Mouse (Mus musculus) embryonic fibroblast, embryonic 13.5 days (primary cell): Measurements from ENCODE around the gene Slc22a18. TPM values are rescaled to one million over a fixed set of nuclear protein-coding genes. Genes with fewer than 3 reads are reported as not detected.
A peak's percentile ranks its signal among the peaks of the same experiment; 100 is the strongest.

ENCODE experiments used
- H3K27ac ChIP-seq: 2 replicates; pipeline ENCODE4 v1.5.1; 2012; ENCODE audit warnings: low read length, control low read depth, inconsistent platforms; ENCODE audit not compliant: insufficient read depth
- H3K4me1 ChIP-seq: 2 replicates; pipeline ENCODE4 v1.6.1; 2011; ENCODE audit warnings: low read length; ENCODE audit not compliant: control insufficient read depth, insufficient read depth
- H3K4me3 ChIP-seq: 2 replicates; pipeline ENCODE4 v1.5.1; 2011; ENCODE audit warnings: mild to moderate bottlenecking, control low read depth, low read length; ENCODE audit not compliant: insufficient read depth
- CTCF ChIP-seq: IDR thresholded peaks from 2 replicates; pipeline ENCODE4 v1.5.1; 2011; ENCODE audit warnings: mild to moderate bottlenecking, control low read depth, low read length, moderate library complexity, borderline replicate concordance; ENCODE audit not compliant: insufficient read depth
- POLR2A ChIP-seq: IDR thresholded peaks from 2 replicates; pipeline ENCODE4 v1.6.1; 2011; ENCODE audit warnings: low read depth, mild to moderate bottlenecking, control low read depth, low read length, moderate library complexity
- polyA plus RNA-seq: library from polyadenylated mRNA; stranded (reverse); fragments of >200 nt; gene quantifications from 2 replicates; pipeline ENCODE4 v1.2.4, GENCODE M21; 2011; ENCODE audit warnings: low read depth; ENCODE audit not compliant: missing spikeins, insufficient read length

Gene Slc22a18
- polyA plus RNA-seq, 1 experiment: 3.9 TPM

DNA sequence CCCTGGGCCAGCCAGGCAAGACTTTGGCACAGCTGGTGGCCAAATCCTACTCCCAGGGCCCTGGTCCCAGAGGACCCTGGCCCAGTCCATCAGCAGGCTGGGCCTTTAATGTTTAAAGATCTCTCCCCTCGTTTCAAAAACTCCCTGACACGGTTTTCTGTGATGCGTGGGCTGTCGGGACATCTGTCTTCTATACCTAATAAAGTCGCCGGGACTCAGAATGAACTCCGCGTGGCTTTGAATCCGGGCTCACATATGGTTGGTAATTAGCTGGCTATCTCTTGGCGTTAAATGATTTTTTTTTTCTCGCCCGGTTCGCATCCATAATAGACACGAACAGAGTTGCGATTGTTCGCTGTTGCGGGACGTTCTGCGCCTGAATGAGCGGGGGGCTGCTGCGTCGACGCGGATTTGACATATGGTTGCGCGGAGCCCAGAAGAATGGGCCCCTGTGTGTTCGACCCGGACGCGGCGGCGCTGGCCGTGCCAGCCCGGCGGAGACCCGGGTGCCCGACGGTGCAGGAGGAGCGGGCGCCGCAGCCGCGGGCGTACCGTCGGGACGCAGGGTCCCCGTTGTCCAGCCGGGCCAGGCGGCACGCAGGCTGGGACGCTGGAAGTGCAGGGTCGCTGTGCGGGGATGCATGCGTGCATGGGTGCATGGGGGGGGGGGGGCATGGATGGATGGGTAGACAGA lies 28.4 kb upstream of the Slc22a18 start:
- TF ChIP-seq CTCF (no peak), POLR2A (no peak)
- H3K27ac ChIP-seq: no peak overlapping the region
- no peak overlapping the region for H3K4me3 ChIP-seq

DNA sequence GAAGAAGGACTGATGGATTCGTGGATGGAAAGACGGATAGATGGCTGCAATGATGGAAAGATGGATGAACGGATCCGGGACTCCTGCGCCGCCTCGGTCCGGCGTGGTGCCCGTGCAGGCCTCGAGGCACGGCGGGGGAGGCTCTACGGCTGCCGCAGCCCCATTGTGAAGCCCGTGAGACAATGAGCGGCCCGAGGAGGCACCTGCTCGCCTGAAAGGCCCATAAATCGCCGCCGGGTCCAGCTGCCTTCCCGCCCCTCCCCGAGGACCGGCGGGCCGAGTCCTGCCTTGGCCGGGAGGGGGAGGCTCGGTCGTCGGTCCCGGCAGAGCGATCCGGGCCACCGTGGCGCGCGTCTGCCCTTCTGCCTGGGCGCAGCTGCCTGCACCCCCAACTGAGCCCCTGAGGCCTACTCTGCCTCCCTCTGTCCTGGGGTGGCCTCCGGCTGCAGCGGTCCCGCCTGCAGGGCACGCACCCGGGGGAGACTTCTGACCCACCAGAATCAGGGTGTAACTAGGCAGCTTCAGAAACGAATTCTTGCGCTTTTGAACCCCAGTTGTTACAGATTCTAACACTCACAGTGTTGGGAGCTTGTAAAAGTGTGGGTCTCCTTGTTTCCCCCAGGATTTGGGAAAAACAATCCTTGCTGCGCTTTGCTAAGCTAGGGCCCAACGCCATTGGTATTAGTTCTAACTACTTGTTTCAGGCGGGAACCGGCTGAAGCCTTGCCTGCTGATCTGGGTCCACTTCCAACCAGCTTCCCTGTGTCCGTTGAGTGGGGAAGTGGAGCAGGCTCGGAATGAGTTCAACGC lies 27.7 kb upstream of the Slc22a18 start:
- no peak overlapping the region for H3K27ac ChIP-seq

More for the DNA sequence above, 28.4 kb upstream of the Slc22a18 start:
- no peaks in the 10 kb centered on the region for H3K4me1 ChIP-seq

DNA sequence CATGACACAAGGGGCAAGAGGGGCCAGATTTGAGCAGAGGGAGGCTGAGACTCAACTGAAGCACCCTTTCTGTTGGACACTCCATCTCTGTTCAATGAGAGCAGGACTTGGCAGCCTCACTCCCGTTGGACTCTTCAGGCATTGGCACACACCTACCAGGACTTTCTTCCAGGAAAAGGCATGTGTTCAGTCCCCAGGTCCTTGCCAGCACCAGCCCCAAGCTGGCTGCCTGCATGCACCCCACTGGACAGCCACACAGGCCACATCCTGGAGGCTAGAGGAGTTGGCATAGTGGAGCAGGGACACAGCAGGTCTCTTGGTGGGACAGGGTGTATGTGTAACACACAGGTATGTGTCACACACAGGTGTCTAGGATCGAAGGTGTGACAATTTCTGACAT lies 26.4 kb upstream of the Slc22a18 start:
- no peaks in the 10 kb centered on the region for H3K4me1 ChIP-seq
- H3K4me3 ChIP-seq: no peak overlapping the region
- no peak for TF ChIP-seq POLR2A
- no peak for TF ChIP-seq CTCF
- no peak overlapping the region for H3K27ac ChIP-seq

More for the DNA sequence above, 27.7 kb upstream of the Slc22a18 start:
- Histone ChIP-seq H3K4me1 (no peaks in the 10 kb centered on the region), H3K4me3 (no peak overlapping the region)
- TF ChIP-seq CTCF: no peak
- TF ChIP-seq POLR2A: no peak

DNA sequence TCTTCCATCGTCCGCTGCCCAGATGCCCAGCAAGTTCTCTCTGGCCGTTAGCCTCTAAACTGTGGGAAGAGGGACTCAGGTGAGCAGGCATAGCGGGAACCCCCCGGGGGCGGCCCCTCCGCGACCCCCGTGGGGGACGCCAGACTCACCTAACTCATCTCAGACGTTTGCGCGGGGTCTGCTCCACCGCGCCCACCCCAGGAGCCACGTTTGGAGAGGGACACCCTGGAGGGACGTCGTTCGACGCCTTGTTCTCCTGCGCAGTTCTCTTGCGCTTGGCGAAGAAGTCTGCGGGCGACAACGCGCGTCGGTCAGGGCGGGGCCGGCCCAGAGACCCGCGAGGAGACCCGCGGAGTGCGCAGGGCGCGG lies 14.6 kb upstream of the Slc22a18 start:
- TF ChIP-seq CTCF (no peak), POLR2A (no peak)
- no peak overlapping the region for H3K27ac ChIP-seq
- peak overlapping the region; percentile 43; the same call in 1 of the 2 replicates for H3K4me3 ChIP-seq
- no peaks in the 10 kb centered on the region for H3K4me1 ChIP-seq

DNA sequence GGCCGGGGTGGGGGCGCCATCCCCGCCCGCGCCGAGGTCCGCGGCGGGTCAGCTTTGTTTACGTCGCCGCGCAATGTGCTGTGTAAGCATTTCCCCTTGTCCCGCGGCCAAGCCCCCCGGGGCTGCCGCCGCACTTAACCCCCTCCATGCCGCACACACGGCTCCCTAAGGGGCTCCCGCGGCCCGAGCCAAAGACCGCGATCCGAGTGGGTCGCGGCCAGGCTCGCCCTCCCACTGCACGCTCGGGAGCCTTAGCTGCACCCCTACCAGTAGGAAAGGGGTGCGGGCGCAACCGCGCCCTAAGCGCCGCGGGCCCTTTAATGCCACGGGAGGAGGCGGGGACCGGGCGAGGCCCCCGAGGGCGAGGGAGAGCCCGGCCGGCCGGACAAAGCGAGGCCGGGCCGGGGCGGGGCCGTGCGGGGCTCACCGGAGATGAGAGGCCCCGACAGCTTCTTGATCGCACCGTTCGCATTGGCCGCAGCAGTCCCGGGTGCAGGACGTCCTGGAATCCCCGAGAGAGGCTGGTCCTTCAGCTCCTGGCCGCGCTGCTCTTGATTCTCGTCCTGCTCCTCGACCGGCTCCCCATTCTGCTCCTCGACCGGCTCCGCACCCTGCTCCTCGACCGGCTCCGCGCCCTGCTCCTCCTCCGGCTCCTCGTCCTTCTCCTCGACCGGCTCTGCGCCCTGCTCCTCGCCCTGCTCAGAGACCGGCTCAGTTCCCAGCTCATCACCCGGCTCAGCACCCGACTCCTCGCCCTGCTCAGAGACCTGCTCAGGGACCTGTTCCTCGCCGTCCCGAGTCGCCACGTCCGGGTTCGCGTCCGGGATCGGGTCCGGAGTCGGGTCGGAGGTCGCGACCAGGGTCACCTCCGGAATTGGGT lies 14.0 kb upstream of the Slc22a18 start:
- H3K4me1 ChIP-seq: no peaks in the 10 kb centered on the region
- peak overlapping the region; percentile 43 for H3K4me3 ChIP-seq
- TF ChIP-seq CTCF (no peak), POLR2A (no peak)
- H3K27ac ChIP-seq: no peak overlapping the region

DNA sequence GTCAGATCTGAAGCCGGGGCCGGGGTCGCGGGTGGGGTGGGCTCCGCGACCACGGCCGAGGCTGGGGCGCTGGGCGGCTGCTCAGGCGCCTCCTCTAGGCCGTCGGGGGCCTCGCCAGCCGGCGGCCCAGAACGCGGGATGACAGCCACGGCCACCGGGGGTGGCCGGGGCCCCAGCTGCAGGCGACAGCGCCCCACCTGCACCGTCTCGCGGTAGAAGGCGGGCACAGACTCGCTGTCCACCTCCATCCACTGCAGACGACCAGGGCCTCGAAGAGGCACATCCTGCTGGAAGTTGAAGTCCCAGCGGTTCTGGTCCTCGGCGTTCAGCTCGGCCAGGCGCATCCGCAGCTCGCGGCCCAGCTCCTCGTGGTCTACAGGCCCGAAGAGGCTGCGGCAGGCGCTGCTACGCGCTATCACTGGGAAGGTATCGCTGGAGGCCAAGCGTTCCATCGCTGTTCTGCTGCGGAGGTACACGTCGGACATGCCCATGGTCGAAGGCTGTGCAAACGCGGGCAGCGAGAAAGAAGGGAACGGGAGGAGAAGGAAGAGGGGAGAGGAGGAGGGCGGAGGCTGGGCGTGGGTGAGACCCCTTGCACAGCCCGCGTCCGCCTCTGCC lies 13.2 kb upstream of the Slc22a18 start:
- TF ChIP-seq POLR2A (no peak), CTCF (no peak)
- no peaks in the 10 kb centered on the region for H3K4me1 ChIP-seq
- no peak overlapping the region for H3K27ac ChIP-seq
- H3K4me3 ChIP-seq: peak overlapping the region; percentile 43

DNA sequence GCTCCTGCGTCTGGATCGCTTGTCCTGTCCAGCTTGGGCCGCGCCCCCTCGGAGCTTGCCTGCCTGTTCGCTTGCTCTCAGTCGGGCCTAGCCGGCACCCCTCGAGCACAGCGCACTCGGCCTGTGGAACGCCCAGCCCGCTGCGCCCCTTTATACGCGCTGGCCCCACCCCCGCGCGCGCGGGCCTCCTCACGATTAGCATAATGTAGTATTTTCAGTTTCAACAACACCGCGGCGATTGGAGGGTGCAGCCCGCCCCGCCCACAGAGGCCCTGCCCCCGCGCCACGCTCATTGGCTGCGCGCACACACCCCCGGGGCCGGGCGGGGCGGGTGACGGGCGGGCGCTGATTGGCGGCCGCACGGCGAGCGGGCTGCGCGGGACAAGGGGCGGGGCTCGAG lies 12.7 kb upstream of the Slc22a18 start, which contains the start of gene Cdkn1c:
Gene Cdkn1c (minus strand): TSS at position 177 of the 400 bp plus-strand sequence.
- peak within 1 kb of the TSS; percentile 43 for H3K4me3 ChIP-seq
- H3K27ac ChIP-seq: no peak within 1 kb of the TSS
- TF ChIP-seq CTCF (no peak), POLR2A (peak; percentile 97)
- no peaks in the 10 kb centered on the region for H3K4me1 ChIP-seq

DNA sequence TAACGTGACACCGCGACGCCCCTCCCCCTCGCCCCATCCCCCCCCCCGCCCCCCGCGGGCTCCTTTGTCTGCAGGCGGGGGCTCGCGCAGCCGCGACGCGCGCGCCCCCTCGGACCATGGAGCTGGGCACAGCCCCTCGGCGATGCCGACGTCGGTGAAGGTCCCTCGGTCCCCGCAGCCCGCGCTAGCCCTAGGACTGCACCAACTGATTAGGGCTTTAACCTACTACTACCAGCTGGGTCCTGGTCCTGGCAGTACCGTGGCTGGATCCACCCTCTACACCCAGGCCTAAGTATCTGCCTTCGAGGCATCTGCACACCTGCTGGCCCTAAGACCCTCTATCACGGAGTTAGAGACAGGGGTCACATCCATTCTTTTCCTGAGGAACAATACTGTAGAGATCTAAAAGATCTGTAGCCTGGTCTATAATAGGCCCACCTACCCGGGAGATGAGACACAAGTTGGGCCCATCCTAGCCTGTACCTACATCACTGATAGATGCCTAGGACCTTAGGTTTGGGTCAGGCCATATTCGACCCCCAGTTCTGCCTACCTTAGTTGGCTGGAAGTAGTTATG lies 12.2 kb upstream of the Slc22a18 start:
- H3K4me1 ChIP-seq: no peaks in the 10 kb centered on the region
- H3K27ac ChIP-seq: no peak overlapping the region
- no peak for TF ChIP-seq POLR2A
- TF ChIP-seq CTCF: no peak
- no peak overlapping the region for H3K4me3 ChIP-seq

DNA sequence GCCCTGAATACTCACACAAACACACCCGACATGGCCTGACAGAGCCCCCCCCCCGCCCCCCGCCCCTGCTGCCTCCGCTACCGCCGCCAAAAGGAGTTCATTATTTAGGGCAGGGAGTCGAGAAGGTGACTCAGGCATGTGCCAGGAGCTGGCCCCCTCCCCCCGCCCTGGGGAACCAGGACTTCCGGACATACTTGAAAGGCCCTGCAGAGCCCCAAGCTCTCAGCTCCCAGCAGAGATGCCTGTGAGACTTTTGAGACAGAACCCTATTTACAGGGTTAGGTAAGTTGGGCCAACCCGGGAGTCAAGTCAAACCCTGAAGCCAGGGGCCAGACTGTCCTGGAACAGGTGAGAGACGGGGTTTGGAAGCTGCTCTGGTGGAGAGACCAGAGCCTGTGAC lies 11.6 kb upstream of the Slc22a18 start:
- TF ChIP-seq CTCF (no peak), POLR2A (no peak)
- Histone ChIP-seq H3K4me3 (no peak overlapping the region), H3K27ac (no peak overlapping the region), H3K4me1 (no peaks in the 10 kb centered on the region)
